Mouse (Mus musculus): ENCODE measurements around the gene Rabgap1l.

GRCm38 (mm10) chr1:160596948-160597270, 196.1 kb downstream of the Rabgap1l start:
- TF ChIP-seq CTCF (IDR thresholded peaks at IDR 0.05): no peak
- no peak for TF ChIP-seq EP300 (IDR thresholded peaks at IDR 0.05)
